Mouse (Mus musculus): ENCODE measurements around the gene Dnajc21. TPM values are rescaled to one million over a fixed set of nuclear protein-coding genes. Genes with fewer than 3 reads are reported as not detected.

Dnajc21 gene
- polyA plus RNA-seq, 1 experiment from 2014 or later: 13.3 TPM

DNA sequence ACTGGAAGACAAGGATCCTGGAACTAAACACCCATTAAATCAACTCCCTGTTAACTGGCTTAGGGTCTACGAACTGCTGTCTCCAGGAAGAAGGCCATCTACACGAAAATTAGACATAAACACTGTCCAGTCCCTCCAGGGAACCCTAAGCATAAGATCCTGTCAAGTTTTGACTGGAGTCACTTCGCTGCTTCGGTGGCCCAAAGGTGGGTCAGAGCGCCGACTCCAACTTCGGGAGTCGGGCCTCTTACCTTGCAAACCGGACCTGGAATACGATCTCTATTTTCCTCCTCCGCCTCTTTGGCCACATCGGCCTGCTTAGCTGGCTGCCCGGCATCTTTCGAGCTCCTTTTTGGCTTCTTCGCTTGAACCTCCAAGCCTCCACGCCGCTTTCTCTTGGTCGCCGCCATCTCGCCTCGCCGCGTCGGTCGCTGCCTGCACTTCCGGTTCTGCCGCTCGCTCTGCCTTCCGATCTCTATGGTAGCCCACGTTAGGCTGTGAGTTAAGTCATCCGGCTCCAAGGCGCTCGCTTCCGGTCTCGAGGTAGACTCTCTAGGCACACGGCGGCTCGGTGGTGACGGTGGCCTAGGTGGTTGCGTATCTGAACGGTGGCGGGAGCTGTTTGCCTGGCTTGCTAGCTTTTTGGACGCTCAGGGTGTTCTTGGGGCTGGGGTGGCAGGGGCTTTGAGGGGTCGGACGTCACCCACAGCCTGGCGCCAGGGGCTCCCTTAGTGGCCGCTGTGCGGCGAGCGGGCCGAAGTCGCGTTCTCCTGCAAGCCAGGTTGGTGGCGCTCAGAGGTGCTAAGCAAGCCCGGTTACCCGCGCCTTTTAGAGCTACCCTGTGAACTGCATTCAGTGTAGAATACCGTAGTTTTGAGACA is 15.4 kb upstream of the Dnajc21 start, which contains the start of the genes Brix1 and Rad1:
TSS of gene Brix1 (minus strand) at position 464 of the 881 bp plus-strand sequence.
TSS of gene Rad1 (plus strand) at position 535 of the 881 bp plus-strand sequence.
- ATAC-seq: peak; percentile 99
- WGBS: under 1% methylated on average over 58 of the region's 58 CpGs
- peak within 1 kb of the TSS; percentile 73 for H3K9ac ChIP-seq
- peak within 1 kb of the TSS; percentile 72 for H3K4me2 ChIP-seq (replicated peaks)
- H3K36me3 ChIP-seq: 0 out of 2 replicates have a peak, but pooled peaks cover 12% of the 10 kb centered on the region
- no peaks in the 10 kb centered on the region for H3K27me3 ChIP-seq (replicated peaks)
- H3K9me3 ChIP-seq: no peaks in the 10 kb centered on the region
- H3K4me1 ChIP-seq (replicated peaks): no peaks in the 10 kb centered on the region
- peak within 1 kb of the TSS; percentile 71 for H3K4me3 ChIP-seq (replicated peaks)
- peak within 1 kb of the TSS; percentile 71 for H3K27ac ChIP-seq

DNA sequence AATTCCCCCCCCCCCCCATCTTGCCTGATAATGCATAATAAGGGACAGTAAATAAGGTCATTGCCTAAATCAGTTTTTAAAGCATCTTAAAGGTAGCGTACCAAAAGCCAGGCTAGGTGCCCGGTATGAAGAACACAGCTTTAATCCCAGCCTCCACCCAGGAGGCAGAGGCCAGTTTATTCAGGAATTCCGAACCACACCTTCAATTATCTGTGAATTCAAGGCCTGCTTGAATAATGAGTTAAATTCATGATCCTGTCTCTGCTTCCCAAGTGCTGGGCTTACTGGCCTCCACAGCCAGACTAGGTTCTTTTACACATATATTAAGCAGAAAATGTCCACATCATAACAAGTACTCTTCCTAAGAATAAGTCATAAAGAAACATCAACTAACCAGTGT is 625 bp upstream of the Dnajc21 start:
- Histone ChIP-seq H3K4me3 (replicated peaks) (peak overlapping the region; percentile 86), H3K36me3 (peaks cover 8% of the 10 kb centered on the region), H3K27me3 (replicated peaks) (no peaks in the 10 kb centered on the region), H3K9me3 (no peaks in the 10 kb centered on the region), H3K4me2 (replicated peaks) (peak overlapping the region; percentile 79), H3K9ac (peak overlapping the region; percentile 74), H3K27ac (no peak overlapping the region), H3K4me1 (replicated peaks) (peaks cover 9% of the 10 kb centered on the region; the same call in 1 of the 2 replicates)
- 7% methylated on average over 3 of the region's 3 CpGs for WGBS
- ATAC-seq: peak; percentile 16

DNA sequence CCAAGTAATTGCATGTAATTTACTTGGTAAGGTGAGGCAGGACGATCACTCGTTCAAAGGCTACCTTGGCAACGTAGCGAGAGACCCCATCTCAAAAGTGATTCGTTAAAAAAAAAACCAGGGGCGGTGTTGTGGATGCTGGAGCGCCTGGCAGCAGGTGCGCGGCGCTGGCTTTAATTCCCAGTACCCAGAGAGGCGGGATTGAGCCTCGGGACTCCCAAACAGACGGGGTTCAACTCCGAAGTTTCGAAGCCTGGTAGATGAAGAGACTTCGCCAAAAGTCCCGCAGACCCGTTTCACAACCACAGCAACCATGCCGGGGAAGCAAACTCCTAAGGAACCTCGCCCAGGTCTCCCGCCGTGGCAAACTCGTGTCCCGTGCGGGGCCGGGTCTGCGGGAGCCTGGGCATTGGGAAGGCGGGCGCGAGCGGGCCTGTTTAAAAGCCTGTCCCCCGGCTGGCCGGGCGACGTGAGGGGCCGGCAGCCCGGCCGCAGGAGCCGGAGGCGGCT is 620 bp downstream of the Dnajc21 start:
- peak overlapping the region; percentile 79 for H3K4me2 ChIP-seq (replicated peaks)
- peak overlapping the region; percentile 86 for H3K4me3 ChIP-seq (replicated peaks)
- H3K9me3 ChIP-seq: no peaks in the 10 kb centered on the region
- H3K36me3 ChIP-seq: peaks cover 3% of the 10 kb centered on the region; the same call in 1 of the 2 replicates
- peak overlapping the region; percentile 74 for H3K9ac ChIP-seq
- H3K4me1 ChIP-seq (replicated peaks): peaks cover 9% of the 10 kb centered on the region; the same call in 1 of the 2 replicates
- H3K27ac ChIP-seq: peak overlapping the region; percentile 73; the same call in 1 of the 2 replicates
- no peaks in the 10 kb centered on the region for H3K27me3 ChIP-seq (replicated peaks)
- under 1% methylated on average over 40 of the region's 40 CpGs for WGBS
- peak; percentile 15; the same call in 1 of the 2 replicates for ATAC-seq

DNA sequence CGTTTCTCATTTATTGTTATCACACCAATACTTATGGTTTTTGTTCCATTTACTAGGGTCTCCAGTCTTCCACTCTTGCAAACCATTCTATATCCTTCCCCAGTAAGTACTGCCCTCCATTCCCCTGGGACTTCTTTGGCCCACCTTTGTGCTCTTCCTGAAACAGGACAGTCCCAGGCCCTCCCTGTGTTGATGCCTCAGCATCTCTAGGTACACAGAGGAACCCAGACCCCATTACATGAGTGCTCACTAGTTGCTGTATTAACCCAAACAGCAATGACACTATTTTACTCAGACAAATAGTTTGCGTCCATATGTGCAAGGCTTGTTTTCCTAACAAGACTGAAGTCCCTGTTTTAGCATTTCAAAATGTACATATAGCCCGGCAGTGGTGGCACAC is 1.6 kb downstream of the Dnajc21 start:
- Histone ChIP-seq H3K4me2 (replicated peaks) (0 out of 2 replicates have a peak overlapping the region, but pooled peaks have one; percentile 79), H3K36me3 (no peaks in the 10 kb centered on the region), H3K9me3 (no peaks in the 10 kb centered on the region), H3K4me1 (replicated peaks) (peaks cover 9% of the 10 kb centered on the region; the same call in 1 of the 2 replicates), H3K4me3 (replicated peaks) (no peak overlapping the region), H3K27me3 (replicated peaks) (no peaks in the 10 kb centered on the region), H3K9ac (no peak overlapping the region), H3K27ac (no peak overlapping the region)
- ATAC-seq: no peak
- WGBS: 81% methylated on average over 3 of the region's 3 CpGs

DNA sequence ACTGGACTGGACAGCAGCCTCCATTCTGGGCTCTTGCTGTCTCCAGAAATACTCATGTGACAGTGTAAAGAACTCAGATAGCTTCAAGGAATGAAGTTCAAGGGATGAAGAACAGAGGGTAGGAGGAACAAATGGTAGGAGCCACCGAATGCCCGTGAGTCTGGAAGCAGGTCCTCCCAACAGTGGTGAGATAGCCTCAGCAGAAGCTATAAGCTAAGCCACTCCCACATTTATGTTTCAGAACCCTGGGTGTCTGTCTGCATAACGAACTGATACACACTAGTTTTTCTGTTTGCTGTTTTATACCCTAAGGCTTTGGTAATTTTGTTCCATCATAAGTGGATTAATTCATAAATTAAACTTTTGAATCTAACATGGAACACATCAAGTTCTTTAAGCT is 5.6 kb downstream of the Dnajc21 start:
- H3K9me3 ChIP-seq: no peaks in the 10 kb centered on the region
- 0 out of 2 replicates have a peak, but pooled peaks cover 7% of the 10 kb centered on the region for H3K4me1 ChIP-seq (replicated peaks)
- 86% methylated on average over 3 of the region's 3 CpGs for WGBS
- H3K9ac ChIP-seq: no peak overlapping the region
- no peak overlapping the region for H3K27ac ChIP-seq
- no peak for ATAC-seq
- no peak overlapping the region for H3K4me3 ChIP-seq (replicated peaks)
- no peaks in the 10 kb centered on the region for H3K27me3 ChIP-seq (replicated peaks)
- peaks cover 6% of the 10 kb centered on the region for H3K36me3 ChIP-seq
- H3K4me2 ChIP-seq (replicated peaks): no peak overlapping the region

DNA sequence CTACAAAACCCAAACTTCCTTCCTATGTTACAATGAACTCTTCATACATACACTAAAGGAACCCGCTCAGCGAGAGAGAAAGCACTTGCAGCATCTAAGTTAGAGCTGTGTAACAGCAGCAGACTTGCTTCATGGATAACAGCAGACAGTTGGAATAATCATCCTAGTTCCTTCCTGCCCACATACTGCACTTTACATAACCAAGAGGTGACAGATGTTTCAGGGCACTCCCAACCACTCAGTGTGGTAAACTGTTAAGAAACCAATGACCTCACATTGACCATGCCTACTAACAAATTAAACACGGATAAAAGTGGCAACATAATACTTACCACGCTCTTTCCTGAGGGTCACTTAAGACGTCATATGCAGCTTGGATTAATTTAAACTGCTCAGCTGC is 6.8 kb downstream of the Dnajc21 start:
- H3K4me2 ChIP-seq (replicated peaks): no peak overlapping the region
- 86% methylated on average over 5 of the region's 5 CpGs for WGBS
- H3K36me3 ChIP-seq: peaks cover 9% of the 10 kb centered on the region
- H3K4me3 ChIP-seq (replicated peaks): no peak overlapping the region
- no peaks in the 10 kb centered on the region for H3K9me3 ChIP-seq
- no peak overlapping the region for H3K9ac ChIP-seq
- H3K27me3 ChIP-seq (replicated peaks): no peaks in the 10 kb centered on the region
- ATAC-seq: no peak
- no peak overlapping the region for H3K27ac ChIP-seq
- H3K4me1 ChIP-seq (replicated peaks): 0 out of 2 replicates have a peak, but pooled peaks cover 4% of the 10 kb centered on the region

DNA sequence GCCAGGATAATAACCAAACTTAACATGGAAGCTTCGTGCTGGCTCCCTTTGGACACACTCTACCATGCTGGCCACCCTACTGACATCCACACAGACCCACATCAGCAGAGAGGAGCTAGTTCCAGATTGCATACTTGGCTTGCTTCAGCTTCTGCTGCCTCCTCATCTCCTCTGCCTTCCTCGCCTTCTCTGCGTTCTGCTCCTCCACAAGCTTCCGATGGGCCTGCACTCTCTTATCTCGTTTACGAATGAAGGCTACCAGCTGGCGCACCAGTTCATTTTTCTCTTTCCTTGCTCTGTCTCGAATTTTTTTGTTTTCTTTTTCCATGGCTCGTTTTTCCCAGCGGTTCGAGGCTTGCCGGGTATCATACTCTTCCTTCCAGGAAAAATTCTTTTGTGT is 9.3 kb downstream of the Dnajc21 start:
- no peak for ATAC-seq
- H3K36me3 ChIP-seq: peaks cover 9% of the 10 kb centered on the region
- 77% methylated on average over 12 of the region's 12 CpGs for WGBS
- no peak overlapping the region for H3K4me3 ChIP-seq (replicated peaks)
- no peaks in the 10 kb centered on the region for H3K27me3 ChIP-seq (replicated peaks)
- H3K27ac ChIP-seq: no peak overlapping the region
- no peaks in the 10 kb centered on the region for H3K9me3 ChIP-seq
- H3K9ac ChIP-seq: no peak overlapping the region
- no peaks in the 10 kb centered on the region for H3K4me1 ChIP-seq (replicated peaks)
- H3K4me2 ChIP-seq (replicated peaks): no peak overlapping the region

DNA sequence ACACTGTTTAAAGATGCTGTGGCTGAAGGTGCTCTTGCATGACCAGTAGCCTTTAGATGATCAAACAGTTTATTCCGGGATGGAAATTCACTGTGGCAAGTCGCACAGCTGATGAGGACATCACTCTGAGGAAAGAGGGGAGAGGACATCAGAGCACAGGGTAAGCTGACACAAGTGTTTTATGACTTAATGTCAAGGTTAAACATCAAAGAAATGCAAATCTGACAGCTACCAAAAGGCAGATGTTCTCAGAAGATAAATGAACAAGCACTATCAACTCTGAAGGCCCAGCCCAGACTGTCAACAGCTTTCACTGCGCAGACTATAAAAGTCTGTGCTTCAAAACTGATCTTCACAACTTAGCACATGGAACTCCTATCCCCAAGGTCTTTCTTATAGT is 23.2 kb downstream of the Dnajc21 start:
- H3K9me3 ChIP-seq: no peaks in the 10 kb centered on the region
- H3K27ac ChIP-seq: no peak overlapping the region
- H3K4me2 ChIP-seq (replicated peaks): no peak overlapping the region
- no peaks in the 10 kb centered on the region for H3K27me3 ChIP-seq (replicated peaks)
- no peak for ATAC-seq
- H3K4me1 ChIP-seq (replicated peaks): no peaks in the 10 kb centered on the region
- H3K9ac ChIP-seq: no peak overlapping the region
- H3K36me3 ChIP-seq: peaks cover 9% of the 10 kb centered on the region; the same call in 1 of the 2 replicates
- no peak overlapping the region for H3K4me3 ChIP-seq (replicated peaks)
- 84% methylated on average over 3 of the region's 3 CpGs for WGBS

DNA sequence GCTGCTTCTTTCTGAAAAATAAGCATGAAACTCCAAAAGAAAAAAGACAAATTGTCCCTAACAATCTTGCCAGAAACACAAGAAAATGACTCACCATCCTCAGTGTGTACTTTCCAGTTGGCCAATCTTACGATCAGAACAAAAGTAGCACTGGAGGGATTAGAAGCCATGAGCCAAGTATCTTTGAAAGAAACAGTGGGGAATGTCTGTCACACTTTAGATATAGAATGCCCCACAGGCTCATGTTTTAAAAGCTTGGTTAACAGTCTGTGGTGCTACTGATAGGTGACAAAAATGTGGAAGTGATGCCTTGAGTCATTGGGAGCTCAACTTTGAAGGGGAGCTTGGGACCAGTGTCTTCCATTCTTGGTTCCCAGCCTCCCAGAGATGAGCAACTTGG is 28.0 kb downstream of the Dnajc21 start:
- Histone ChIP-seq H3K9me3 (no peaks in the 10 kb centered on the region), H3K27me3 (replicated peaks) (no peaks in the 10 kb centered on the region), H3K4me3 (replicated peaks) (no peak overlapping the region), H3K4me2 (replicated peaks) (no peak overlapping the region), H3K36me3 (no peaks in the 10 kb centered on the region), H3K4me1 (replicated peaks) (no peaks in the 10 kb centered on the region), H3K9ac (no peak overlapping the region), H3K27ac (no peak overlapping the region)
- WGBS: 87% methylated on average over 1 of the region's 1 CpGs
- ATAC-seq: no peak

DNA sequence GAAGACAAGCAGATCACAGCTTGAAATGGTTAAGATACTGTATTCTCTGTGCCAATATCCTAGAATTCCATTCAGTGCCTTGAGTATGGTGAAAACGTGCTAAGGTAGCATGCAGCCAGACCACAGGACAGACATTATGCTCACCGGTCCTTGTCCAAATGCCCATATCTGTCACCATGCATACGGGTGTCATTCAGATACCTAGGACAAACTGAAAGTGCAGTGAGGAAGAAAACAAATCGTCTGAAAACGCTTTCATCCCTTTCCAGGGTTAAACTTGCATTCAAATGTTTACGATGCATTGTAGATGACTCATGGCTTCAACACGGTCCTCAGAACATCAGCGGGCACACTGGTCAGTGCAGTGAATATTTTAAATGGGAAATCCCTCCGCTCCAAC is 28.8 kb downstream of the Dnajc21 start:
- Histone ChIP-seq H3K27me3 (replicated peaks) (no peaks in the 10 kb centered on the region), H3K4me3 (replicated peaks) (no peak overlapping the region), H3K4me1 (replicated peaks) (no peaks in the 10 kb centered on the region), H3K36me3 (no peaks in the 10 kb centered on the region), H3K9ac (no peak overlapping the region), H3K27ac (no peak overlapping the region), H3K4me2 (replicated peaks) (no peak overlapping the region), H3K9me3 (no peaks in the 10 kb centered on the region)
- no peak for ATAC-seq
- whole genome bisulfite sequencing: 86% methylated on average over 9 of the region's 9 CpGs

DNA sequence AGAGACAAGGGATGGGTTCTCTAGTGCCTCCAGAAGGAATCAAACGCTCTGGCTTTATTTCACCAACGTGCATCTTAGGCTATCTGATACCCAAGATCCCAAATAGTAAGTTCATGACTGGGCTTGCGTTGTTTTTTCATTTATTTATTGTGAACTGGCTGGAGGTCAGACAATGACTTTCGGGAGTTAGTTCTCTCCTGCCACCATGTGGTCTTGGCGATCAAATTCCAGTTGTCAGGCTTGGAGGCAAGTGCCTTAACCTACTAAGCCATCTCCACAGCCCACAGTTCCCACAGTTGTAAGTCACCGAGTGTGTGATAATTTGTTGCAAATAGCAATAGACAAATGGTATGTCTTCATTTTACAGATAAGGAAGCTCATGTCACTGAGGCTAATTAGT is 30.4 kb downstream of the Dnajc21 start:
- ATAC-seq: no peak
- 82% methylated on average over 6 of the region's 6 CpGs for WGBS

DNA sequence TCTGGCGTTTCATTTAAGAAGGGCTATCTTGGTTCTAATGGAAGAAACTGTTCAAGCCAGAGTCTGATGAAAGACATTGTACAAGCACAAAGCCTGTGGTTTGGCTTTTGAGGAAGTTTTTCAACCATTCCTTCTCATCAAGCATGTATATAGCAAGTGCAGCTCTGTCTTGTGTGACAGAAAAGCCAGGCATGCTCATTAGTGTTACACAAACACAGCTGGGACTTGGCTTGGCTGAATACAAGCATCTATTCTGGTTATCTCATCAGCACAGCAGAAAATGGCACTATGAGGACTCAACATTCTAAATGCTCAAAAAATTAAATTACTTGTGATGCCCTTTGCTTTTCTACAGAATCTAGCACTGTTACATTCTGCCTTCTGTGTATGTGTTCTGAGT is 33.4 kb downstream of the Dnajc21 start:
- no peaks in the 10 kb centered on the region for H3K9me3 ChIP-seq
- H3K4me3 ChIP-seq (replicated peaks): no peak overlapping the region
- no peaks in the 10 kb centered on the region for H3K27me3 ChIP-seq (replicated peaks)
- ATAC-seq: no peak
- WGBS: 83% methylated on average over 1 of the region's 1 CpGs
- H3K4me2 ChIP-seq (replicated peaks): no peak overlapping the region
- no peak overlapping the region for H3K27ac ChIP-seq
- no peaks in the 10 kb centered on the region for H3K4me1 ChIP-seq (replicated peaks)
- H3K36me3 ChIP-seq: no peaks in the 10 kb centered on the region
- H3K9ac ChIP-seq: no peak overlapping the region

More for the DNA sequence above, 30.4 kb downstream of the Dnajc21 start:
- no peaks in the 10 kb centered on the region for H3K27me3 ChIP-seq (replicated peaks)
- no peak overlapping the region for H3K9ac ChIP-seq
- no peak overlapping the region for H3K4me2 ChIP-seq (replicated peaks)
- no peaks in the 10 kb centered on the region for H3K36me3 ChIP-seq
- no peak overlapping the region for H3K27ac ChIP-seq
- no peak overlapping the region for H3K4me3 ChIP-seq (replicated peaks)
- no peaks in the 10 kb centered on the region for H3K4me1 ChIP-seq (replicated peaks)
- no peaks in the 10 kb centered on the region for H3K9me3 ChIP-seq
